In genomic region chr10:10737041-10737681, GRCm38 (mm10) we compare ENCODE assay signal across 10 mouse cellular contexts. TPM values are rescaled to one million over a fixed set of nuclear protein-coding genes. Genes with fewer than 3 reads are reported as not detected.
DNase-seq lines count a peak whose midpoint lies in the region; ATAC-seq and TF ChIP-seq lines count a peak whose summit lies in the region.
"Had no signal": no experiment of that assay in that cellular context is flagged by ENCODE, and none has a peak within 500 bp of the region (broad histone marks: within the 10 kb centered on the region; RNA-seq: fewer than 3 reads in every experiment).

No protein-coding gene starts in this region.

- H3K9ac ChIP-seq in forebrain, postnatal 0 days: no peak overlapping the region
- H3K9ac ChIP-seq: stomach, embryonic 15.5 days had no signal

- no peaks in the 10 kb centered on the region for H3K4me1 ChIP-seq in forebrain, postnatal 0 days (ENCODE audit: insufficient read depth)
- H3K4me1 ChIP-seq in forebrain, embryonic 10.5 days: no peaks in the 10 kb centered on the region
- H3K4me1 ChIP-seq: stomach, embryonic 15.5 days had no signal

- 34% methylated on average over 1 of the region's 1 CpGs for WGBS in forebrain, postnatal 0 days
- 88% methylated on average over 1 of the region's 1 CpGs for WGBS in forebrain, embryonic 10.5 days

- ATAC-seq in forebrain, postnatal 0 days: no peak

- no peak for TF ChIP-seq CTCF in forebrain, postnatal 0 days (IDR thresholded peaks at IDR 0.05; ENCODE audit: low read depth)

- H3K9me3 ChIP-seq in forebrain, postnatal 0 days (ENCODE audit: low read length): no peaks in the 10 kb centered on the region
- H3K9me3 ChIP-seq in forebrain, embryonic 10.5 days: no peaks in the 10 kb centered on the region
- H3K9me3 ChIP-seq: stomach, embryonic 15.5 days had no signal

- intact Hi-C loops in left cerebral cortex, postnatal 10 days (cut with DNase I): no loop called here

- H3K4me3 ChIP-seq in forebrain, postnatal 0 days (ENCODE audit: low read depth, low read length): no peak overlapping the region
- H3K4me3 ChIP-seq in forebrain, embryonic 10.5 days: no peak overlapping the region
- H3K4me3 ChIP-seq: stomach, embryonic 15.5 days had no signal

- no peak overlapping the region for H3K4me2 ChIP-seq in forebrain, postnatal 0 days (ENCODE audit: low read depth)
- H3K4me2 ChIP-seq: stomach, embryonic 15.5 days had no signal

- peak; percentile 15 for DNase-seq in forebrain, postnatal 0 days
- no peak for DNase-seq in forebrain, embryonic 10.5 days (ENCODE audit: extremely low spot score, low spot score)
- peak; percentile 11 for DNase-seq in ovary, adult 18-20 months (ENCODE audit: low spot score)
- DNase-seq in ovary, postnatal 10 days (ENCODE audit: low spot score): no peak
- DNase-seq in left cerebral cortex, postnatal 10 days (ENCODE audit: extremely low spot score in 1 of 2, low spot score in 2 of 2): peak; percentile 22 to 32
- DNase-seq in testis, postnatal 10 days (ENCODE audit: low spot score): peak; percentile 43
- no peak for DNase-seq in cerebellum, adult 9-10 months
- DNase-seq in Muller cell, postnatal 12 days (ENCODE audit: inconsistent ontology term): no peak

- no peaks in the 10 kb centered on the region for H3K36me3 ChIP-seq in forebrain, postnatal 0 days (ENCODE audit: insufficient read depth)
- H3K36me3 ChIP-seq in forebrain, embryonic 10.5 days (replicated peaks): no peaks in the 10 kb centered on the region
- H3K36me3 ChIP-seq: stomach, embryonic 15.5 days had no signal

- no peak overlapping the region for H3K27ac ChIP-seq in forebrain, postnatal 0 days (ENCODE audit: low read depth, low read length)
- H3K27ac ChIP-seq in forebrain, embryonic 10.5 days: no peak overlapping the region
- H3K27ac ChIP-seq: stomach, embryonic 15.5 days had no signal

- H3K27me3 ChIP-seq in forebrain, postnatal 0 days (ENCODE audit: insufficient read depth, low read length): no peaks in the 10 kb centered on the region
- H3K27me3 ChIP-seq in forebrain, embryonic 10.5 days (ENCODE audit: poor library complexity, severe bottlenecking): no peaks in the 10 kb centered on the region
- H3K27me3 ChIP-seq: stomach, embryonic 15.5 days had no signal

RNA-seq across cellular contexts. Expression of gene Gm10944, which starts 56.0 kb away (rescaled TPM):
- total RNA-seq in forebrain, postnatal 0 days (2014; rRNA removed): not detected in 2 replicates
- not detected in 2 replicates for polyA plus RNA-seq in forebrain, postnatal 0 days (2015; fragmentation: Nextera tagmentation; extraction: Ambion mirVana)
- polyA plus RNA-seq in forebrain, embryonic 10.5 days (2016; fragmentation: Nextera tagmentation; extraction: Ambion mirVana): not detected in 2 replicates
- not detected for total RNA-seq in left cerebral cortex, postnatal 10 days (2021)
- total RNA-seq: layer of hippocampus, postnatal 14 days had no signal
- polyA plus RNA-seq: stomach, embryonic 15.5 days had no signal

Comparison
In these comparisons a context has a peak if more than half of its experiments do, and no peak if none do; other contexts are left out.
1. DNase-seq: peak in forebrain, postnatal 0 days (single experiment), ovary, adult 18-20 months (single experiment), left cerebral cortex, postnatal 10 days (2 of 2) and testis, postnatal 10 days (single experiment); none in forebrain, embryonic 10.5 days (single experiment), ovary, postnatal 10 days (single experiment), cerebellum, adult 9-10 months (single experiment) and Muller cell, postnatal 12 days (single experiment).